Mouse (Mus musculus) left cerebral cortex, adult 8-10 months (tissue): ENCODE measurements at regions not wholly inside any gene's neighbourhood (a gene's known extent, or its start where the extent isn't known, plus 50 kb on each side); places are given as distances from the start of the nearest gene placed in this dataset.

Experiments
- DNase-seq, 2 experiments: peaks; one replicate each; pipeline ENCODE4 v3.0.0; 2022; ENCODE audit warnings: low spot score in 2 of 2

GRCm38 (mm10) chr16:28105866-28106265 is 647.0 kb downstream of the Fgf12 start:
- DNase-seq, result no peak

GRCm38 (mm10) chr16:28109771-28110170 is 643.1 kb downstream of the Fgf12 start:
- no peak for DNase-seq
